Mouse (Mus musculus): ENCODE results near the gene Arhgap24.
A peak's percentile ranks its signal among the peaks of the same experiment; 100 is the strongest.

Arhgap24 gene

GRCm38 (mm10) chr5:102591422-102591821 lies 110.2 kb downstream of the Arhgap24 start:
- no peak for DNase-seq

GRCm38 (mm10) chr5:102593058-102593457 lies 111.9 kb downstream of the Arhgap24 start:
- no peak for DNase-seq

GRCm38 (mm10) chr5:102599102-102599501 lies 117.9 kb downstream of the Arhgap24 start:
- DNase-seq, result no peak

GRCm38 (mm10) chr5:102613571-102613970 lies 132.4 kb downstream of the Arhgap24 start:
- DNase-seq, result peak; percentile 49

- no peak for DNase-seq
Measured at GRCm38 (mm10) chr5:102614081-102614480, 132.9 kb downstream of the Arhgap24 start.

GRCm38 (mm10) chr5:102615249-102615648 lies 134.1 kb downstream of the Arhgap24 start:
- DNase-seq, result no peak

- no peak for DNase-seq
Measured at GRCm38 (mm10) chr5:102621036-102621435, 139.8 kb downstream of the Arhgap24 start.

- DNase-seq, result peak; percentile 12
Measured at GRCm38 (mm10) chr5:102623807-102624435, 142.7 kb downstream of the Arhgap24 start.

- DNase-seq, result no peak
Measured at GRCm38 (mm10) chr5:102626671-102627070, 145.5 kb downstream of the Arhgap24 start.

GRCm38 (mm10) chr5:102629362-102629771 lies 148.2 kb downstream of the Arhgap24 start:
- DNase-seq, result peak; percentile 54

- DNase-seq, result no peak
Measured at GRCm38 (mm10) chr5:102635591-102635990, 154.4 kb downstream of the Arhgap24 start.

- DNase-seq, result no peak
Measured at GRCm38 (mm10) chr5:102639782-102640559, 158.8 kb downstream of the Arhgap24 start.

- DNase-seq, result no peak
Measured at GRCm38 (mm10) chr5:102643364-102643763, 162.2 kb downstream of the Arhgap24 start.

GRCm38 (mm10) chr5:102643820-102644219 lies 162.6 kb downstream of the Arhgap24 start:
- DNase-seq, result no peak

GRCm38 (mm10) chr5:102659061-102659460 lies 177.9 kb downstream of the Arhgap24 start:
- DNase-seq, result no peak

- no peak for DNase-seq
Measured at GRCm38 (mm10) chr5:102664988-102665726, 184.0 kb downstream of the Arhgap24 start.

GRCm38 (mm10) chr5:102666886-102667285 lies 185.7 kb downstream of the Arhgap24 start:
- no peak for DNase-seq

GRCm38 (mm10) chr5:102667754-102668575 lies 186.8 kb downstream of the Arhgap24 start:
- DNase-seq, result peak; percentile 40

GRCm38 (mm10) chr5:102670206-102670605 lies 189.0 kb downstream of the Arhgap24 start:
- no peak for DNase-seq

GRCm38 (mm10) chr5:102670731-102671345 lies 189.6 kb downstream of the Arhgap24 start:
- DNase-seq, result peak; percentile 28

GRCm38 (mm10) chr5:102675326-102675725 lies 194.1 kb downstream of the Arhgap24 start:
- no peak for DNase-seq

GRCm38 (mm10) chr5:102677176-102677575 lies 196.0 kb downstream of the Arhgap24 start:
- DNase-seq, result peak; percentile 14
